Mouse (Mus musculus): Measurements from ENCODE around the gene Fcgr3.

The Fcgr3 gene

DNA sequence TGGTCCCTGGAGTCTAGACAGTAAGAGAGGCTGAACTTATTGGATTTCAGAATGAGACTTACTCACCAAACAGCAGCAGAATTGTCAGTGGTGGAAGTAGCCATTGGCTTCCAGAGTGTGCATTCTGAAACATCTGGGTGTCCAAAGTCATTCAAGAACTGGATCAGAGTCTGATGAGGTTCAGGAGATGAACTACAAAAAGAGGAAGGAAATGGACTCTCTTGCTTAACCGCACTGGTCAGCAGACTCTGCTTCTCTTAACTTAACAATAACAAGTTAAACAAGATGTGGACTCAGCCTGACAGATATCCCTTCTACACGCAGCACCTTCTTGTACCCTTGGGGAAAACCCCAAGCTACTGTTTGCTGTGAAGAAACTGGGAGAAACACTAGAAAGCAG, 5.5 kb downstream of the Fcgr3 start:
- DNase-seq (ENCODE audit: extremely low read depth, insufficient read length, low spot score), result no peak

GRCm38 (mm10) chr1:171057253-171057652, 7.5 kb downstream of the Fcgr3 start:
- no peak for DNase-seq (ENCODE audit: extremely low read depth, insufficient read length, low spot score)

DNA sequence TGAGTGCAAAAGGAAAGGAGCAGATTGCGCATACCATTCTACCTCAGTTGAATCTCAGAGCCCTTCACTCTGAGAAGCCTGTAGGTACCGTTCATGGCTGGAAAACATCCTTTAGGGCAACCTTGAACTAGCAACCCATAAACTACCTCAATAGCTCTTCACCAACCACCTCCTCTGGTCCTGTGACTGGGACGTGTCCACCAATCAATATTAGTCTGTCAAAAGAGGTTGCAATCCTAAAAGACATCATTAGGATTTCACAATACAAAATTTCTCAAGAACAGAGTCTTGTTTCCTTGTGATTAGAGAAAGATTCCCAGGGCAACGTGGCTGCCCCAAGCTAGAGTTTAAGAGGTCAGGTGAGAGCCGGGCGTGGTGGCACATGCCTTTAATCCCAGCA, 11.4 kb downstream of the Fcgr3 start:
- no peak for DNase-seq (ENCODE audit: extremely low read depth, insufficient read length, low spot score)

DNA sequence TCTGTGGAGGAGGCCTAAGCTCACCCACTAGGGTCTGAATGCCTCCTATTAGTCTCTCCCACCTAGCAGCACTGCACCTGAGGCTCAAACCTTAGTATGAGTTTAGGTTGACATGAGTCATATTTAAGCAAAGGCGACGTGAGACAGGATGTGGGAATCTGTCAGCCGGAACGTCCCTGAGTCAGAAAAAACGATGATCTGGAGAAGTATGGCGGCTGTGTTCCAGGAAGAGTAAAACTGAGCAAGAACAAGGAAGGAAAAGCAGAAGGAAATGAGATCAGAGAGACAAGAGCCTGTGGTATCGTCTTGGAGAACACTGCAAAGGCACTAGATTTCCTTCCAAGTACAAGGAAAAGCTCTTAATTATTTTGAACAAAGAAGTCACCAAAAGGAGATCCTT, 14.0 kb downstream of the Fcgr3 start:
- DNase-seq (ENCODE audit: extremely low read depth, insufficient read length, low spot score), result no peak

DNA sequence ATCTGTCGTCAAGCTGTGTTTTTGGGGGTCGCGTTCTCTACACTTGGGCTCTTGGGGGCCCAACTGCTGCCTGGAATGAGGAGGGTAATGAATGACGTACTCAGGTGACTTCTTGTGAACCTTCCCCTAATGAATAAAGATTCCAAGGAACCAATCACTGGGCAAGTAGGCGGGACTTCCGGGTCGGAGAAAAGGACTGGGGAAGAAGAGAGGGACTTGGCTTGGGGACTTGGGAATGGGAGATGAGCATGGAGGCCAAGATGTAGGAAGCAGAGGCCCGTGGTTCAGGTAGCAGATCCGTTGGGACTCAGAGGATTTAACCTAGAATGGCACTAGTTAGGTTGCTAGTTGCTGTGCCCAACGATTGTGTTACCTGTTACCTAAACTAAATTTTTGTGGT, 15.5 kb downstream of the Fcgr3 start:
- DNase-seq (ENCODE audit: extremely low read depth, insufficient read length, low spot score), result no peak

DNA sequence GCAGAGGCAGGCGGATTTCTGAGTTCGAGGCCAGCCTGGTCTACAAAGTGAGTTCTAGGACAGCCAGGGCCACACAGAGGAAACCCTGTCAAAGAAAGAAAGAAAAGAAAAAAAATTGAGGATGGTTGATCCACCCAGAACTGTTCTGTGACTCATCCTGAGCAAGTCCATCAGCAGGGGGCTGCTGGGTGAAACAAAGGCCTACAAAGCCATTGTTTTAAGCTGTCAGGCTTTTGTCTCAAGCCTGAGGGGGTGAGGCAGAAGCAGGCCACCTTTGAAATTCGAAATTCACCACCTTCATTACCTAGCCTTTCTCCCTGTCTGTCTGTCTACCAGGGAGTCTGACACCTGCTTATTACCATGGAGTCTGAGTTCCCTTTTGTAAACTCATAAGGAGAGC, 18.2 kb downstream of the Fcgr3 start:
- DNase-seq (ENCODE audit: extremely low read depth, insufficient read length, low spot score), result no peak

GRCm38 (mm10) chr1:171045079-171045465, 19.7 kb downstream of the Fcgr3 start:
- peak; percentile 56 for DNase-seq (ENCODE audit: extremely low read depth, insufficient read length, low spot score)

GRCm38 (mm10) chr1:171044365-171045078, 20.2 kb downstream of the Fcgr3 start:
- DNase-seq (ENCODE audit: extremely low read depth, insufficient read length, low spot score), result peak; percentile 93

DNA sequence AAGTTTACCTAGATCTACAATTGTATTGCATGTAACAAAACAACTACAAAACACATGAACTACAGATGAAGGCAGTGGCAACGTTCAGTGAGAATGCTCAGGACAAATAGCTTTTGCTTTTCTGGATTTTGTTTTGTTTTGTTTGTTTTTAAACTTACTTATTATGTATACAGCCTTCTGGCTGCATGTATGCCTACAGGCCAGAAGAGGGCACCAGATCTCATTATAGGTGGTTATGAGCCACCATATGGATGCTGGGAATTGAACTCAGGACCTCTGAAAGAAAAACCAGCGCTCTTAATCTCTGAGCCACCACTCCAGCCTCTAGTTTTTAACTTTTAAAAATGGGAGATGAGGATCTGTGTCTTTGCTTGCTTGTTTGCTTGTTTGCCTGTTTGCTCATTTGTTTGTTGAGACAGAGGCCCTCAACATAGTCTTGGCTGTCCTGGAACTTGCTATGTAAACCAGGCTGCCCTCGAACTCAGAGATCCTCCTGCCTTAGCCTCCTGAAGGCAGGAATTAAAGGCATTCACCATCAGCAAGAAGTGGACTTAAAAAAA, 21.1 kb downstream of the Fcgr3 start:
- DNase-seq (ENCODE audit: extremely low read depth, insufficient read length, low spot score), result peak; percentile 58

- DNase-seq (ENCODE audit: extremely low read depth, insufficient read length, low spot score), result no peak
Measured at GRCm38 (mm10) chr1:171039880-171040279, 24.9 kb downstream of the Fcgr3 start.

DNA sequence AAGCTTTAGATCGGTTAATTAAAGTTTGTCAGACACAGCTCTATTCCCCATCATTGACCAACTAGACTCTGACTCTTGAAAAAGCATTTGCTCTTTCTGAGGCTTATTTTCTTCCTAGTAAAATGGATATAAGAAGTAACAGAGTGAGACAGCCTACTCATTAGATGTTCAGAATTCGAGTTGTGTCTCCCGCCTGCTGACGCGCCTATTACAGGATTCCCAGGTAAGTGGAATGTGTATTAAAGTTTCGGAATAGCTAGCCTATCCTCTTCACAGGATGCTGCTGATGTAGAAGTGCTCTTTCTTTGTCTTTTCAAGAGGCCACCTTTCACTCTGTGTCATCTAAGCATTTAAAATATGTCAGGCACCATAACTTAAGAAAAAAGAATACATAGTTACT, 25.6 kb downstream of the Fcgr3 start:
- peak; percentile 33 for DNase-seq (ENCODE audit: extremely low read depth, insufficient read length, low spot score)

DNA sequence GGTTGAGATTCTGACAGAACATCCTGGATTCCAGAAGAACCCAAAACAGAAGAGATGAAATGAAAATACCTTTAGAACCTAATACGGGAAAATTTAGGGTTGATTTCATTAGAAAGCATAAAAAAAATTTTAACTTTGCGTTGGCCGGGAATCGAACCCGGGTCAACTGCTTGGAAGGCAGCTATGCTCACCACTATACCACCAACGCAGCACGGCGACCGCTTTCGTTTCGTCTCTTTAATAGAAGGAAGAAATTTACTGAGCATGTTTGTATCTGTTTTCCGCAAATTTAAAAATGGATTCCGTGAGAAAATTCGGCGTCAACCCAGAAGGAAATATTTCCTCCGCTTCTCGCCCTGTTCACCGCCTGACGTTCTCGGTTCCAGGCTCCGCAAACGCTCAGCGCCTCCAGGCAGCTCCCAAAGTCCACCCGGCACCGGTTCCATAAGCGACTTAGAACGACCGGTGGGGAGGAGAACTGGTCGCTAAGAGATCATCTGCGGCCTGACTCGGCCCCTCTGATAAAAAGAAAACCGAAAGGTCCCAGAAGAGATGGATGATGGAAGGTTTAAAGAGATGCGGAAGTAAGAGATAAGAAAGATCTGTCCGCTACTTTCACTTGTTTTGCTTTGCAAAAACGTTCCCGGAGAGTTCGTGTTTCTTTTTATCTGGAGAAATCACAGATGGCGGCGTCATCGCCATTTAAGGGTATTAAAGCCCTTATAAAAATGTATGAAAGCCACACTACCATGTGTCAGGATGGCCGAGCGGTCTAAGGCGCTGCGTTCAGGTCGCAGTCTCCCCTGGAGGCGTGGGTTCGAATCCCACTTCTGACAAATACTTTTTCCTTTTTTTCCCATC, 26.6 kb downstream of the Fcgr3 start:
- DNase-seq (ENCODE audit: extremely low read depth, insufficient read length, low spot score), result peak; percentile 90

GRCm38 (mm10) chr1:171036550-171037324, 28.0 kb downstream of the Fcgr3 start:
- DNase-seq (ENCODE audit: extremely low read depth, insufficient read length, low spot score), result peak; percentile 73

- DNase-seq (ENCODE audit: extremely low read depth, insufficient read length, low spot score), result no peak
Measured at GRCm38 (mm10) chr1:171035611-171036010, 29.1 kb downstream of the Fcgr3 start.

- no peak for DNase-seq (ENCODE audit: extremely low read depth, insufficient read length, low spot score)
Measured at GRCm38 (mm10) chr1:171034201-171034600, 30.5 kb downstream of the Fcgr3 start.

GRCm38 (mm10) chr1:171033756-171034155, 31.0 kb downstream of the Fcgr3 start:
- DNase-seq (ENCODE audit: extremely low read depth, insufficient read length, low spot score), result peak; percentile 71

DNA sequence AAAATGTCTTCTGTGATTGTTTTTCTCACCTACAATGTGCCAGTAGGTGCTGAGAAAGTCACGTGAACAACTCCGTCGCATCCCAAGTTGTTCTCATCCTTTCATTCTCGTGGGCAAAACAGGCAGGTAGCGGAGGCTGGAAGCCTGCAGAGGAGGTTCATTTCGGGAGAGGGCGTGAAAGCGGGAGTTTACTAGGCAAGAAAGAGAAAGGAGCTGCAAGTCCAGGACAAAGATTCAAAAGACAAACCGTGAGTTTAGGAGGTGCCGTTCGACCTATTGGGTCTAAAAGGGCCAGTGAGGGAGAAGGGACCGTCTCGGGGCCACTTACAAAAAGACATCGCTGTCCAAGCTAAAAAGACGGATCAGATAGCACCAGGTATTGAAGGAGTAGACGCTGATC, 31.5 kb downstream of the Fcgr3 start:
- DNase-seq (ENCODE audit: extremely low read depth, insufficient read length, low spot score), result no peak

DNA sequence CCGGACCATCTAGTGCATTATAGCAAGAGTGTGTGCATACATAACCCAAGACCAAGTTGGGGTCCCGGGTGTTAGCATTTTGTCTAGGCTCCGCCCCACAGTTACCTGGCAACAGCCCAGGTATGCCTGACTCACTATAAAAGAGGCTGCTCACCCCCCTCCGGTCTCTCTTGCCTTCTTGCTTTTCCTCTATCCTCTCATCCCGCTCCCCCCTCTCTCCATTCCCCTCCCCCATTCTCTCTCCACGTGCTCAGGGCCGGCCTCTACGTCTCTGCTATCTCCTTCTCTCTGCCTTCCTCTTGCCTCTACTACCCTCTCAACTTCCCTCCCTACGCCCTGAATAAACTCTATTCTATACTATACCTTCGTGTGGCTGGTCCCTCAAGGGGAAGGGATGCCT, 32.0 kb downstream of the Fcgr3 start:
- DNase-seq (ENCODE audit: extremely low read depth, insufficient read length, low spot score), result no peak

- DNase-seq (ENCODE audit: extremely low read depth, insufficient read length, low spot score), result no peak
Measured at GRCm38 (mm10) chr1:171031752-171032151, 33.0 kb downstream of the Fcgr3 start.

- peak; percentile 80 for DNase-seq (ENCODE audit: extremely low read depth, insufficient read length, low spot score)
Measured at GRCm38 (mm10) chr1:171019311-171019950, 45.3 kb downstream of the Fcgr3 start.
